Mouse (Mus musculus): ENCODE results near the gene Gm20075. TPM values are rescaled to one million over a fixed set of nuclear protein-coding genes. Genes with fewer than 3 reads are reported as not detected.
"Not testable (repeated sequence)": the region's sequence is repeated elsewhere in the genome, so short reads cannot be mapped to it uniquely, and the experiment has no call there.

The Gm20075 gene
- 10 to 100 TPM; 12.6 to 13.4 TPM for total RNA-seq (2021)

GRCm38 (mm10) chr13:96081276-96081675 lies at the start of gene Gm20075:
Gene Gm20075, minus strand, starts transcription at chr13:96081376.
- intact Hi-C loops (cut with DNase I); DNase-seq (ENCODE audit: low spot score): not testable (repeated sequence)

GRCm38 (mm10) chr13:96129081-96129480 lies 47.9 kb upstream of the Gm20075 start:
- no peak for DNase-seq (ENCODE audit: low spot score)
- intact Hi-C loops (cut with DNase I), result no loop called here

GRCm38 (mm10) chr13:96126669-96127068 lies 45.5 kb upstream of the Gm20075 start:
- intact Hi-C loops (cut with DNase I), result no loop called here
- no peak for DNase-seq (ENCODE audit: low spot score)

GRCm38 (mm10) chr13:96125011-96125410 lies 43.8 kb upstream of the Gm20075 start:
- intact Hi-C loops (cut with DNase I), result no loop called here
- DNase-seq (ENCODE audit: low spot score), result no peak

- intact Hi-C loops (cut with DNase I), result no loop called here
- DNase-seq (ENCODE audit: low spot score), result no peak
Observed at GRCm38 (mm10) chr13:96112711-96113110, 31.5 kb upstream of the Gm20075 start.

- no peak for DNase-seq (ENCODE audit: low spot score)
- intact Hi-C loops (cut with DNase I), result no loop called here
Observed at GRCm38 (mm10) chr13:96110767-96111166, 29.6 kb upstream of the Gm20075 start.

- intact Hi-C loops (cut with DNase I), result no loop called here
Observed at GRCm38 (mm10) chr13:96106367-96106766, 25.2 kb upstream of the Gm20075 start.

GRCm38 (mm10) chr13:96090929-96091328 lies 9.8 kb upstream of the Gm20075 start:
- DNase-seq (ENCODE audit: low spot score), result no peak
- intact Hi-C loops (cut with DNase I), result no loop called here

More at GRCm38 (mm10) chr13:96106367-96106766, 25.2 kb upstream of the Gm20075 start:
- DNase-seq (ENCODE audit: low spot score), result no peak

- DNase-seq (ENCODE audit: low spot score), result no peak
- intact Hi-C loops (cut with DNase I), result no loop called here
Observed at GRCm38 (mm10) chr13:96085581-96086302, 4.6 kb upstream of the Gm20075 start.

GRCm38 (mm10) chr13:96081754-96082153 lies 578 bp upstream of the Gm20075 start, which contains the start of gene Gm17190:
Gene Gm17190, plus strand, starts transcription at chr13:96082054.
- DNase-seq (ENCODE audit: low spot score); intact Hi-C loops (cut with DNase I): not testable (repeated sequence)

GRCm38 (mm10) chr13:96073555-96073954 lies 7.6 kb downstream of the Gm20075 start:
- DNase-seq (ENCODE audit: low spot score), result no peak
- intact Hi-C loops (cut with DNase I), result no loop called here

- DNase-seq (ENCODE audit: low spot score), result no peak
- intact Hi-C loops (cut with DNase I), result no loop called here
Observed at GRCm38 (mm10) chr13:96052755-96053154, 28.4 kb downstream of the Gm20075 start.

GRCm38 (mm10) chr13:96045396-96045795 lies 35.8 kb downstream of the Gm20075 start:
- DNase-seq (ENCODE audit: low spot score), result no peak
- intact Hi-C loops (cut with DNase I), result no loop called here

- intact Hi-C loops (cut with DNase I), result no loop called here
Observed at GRCm38 (mm10) chr13:96040275-96041042, 40.7 kb downstream of the Gm20075 start.

GRCm38 (mm10) chr13:96039536-96039935 lies 41.6 kb downstream of the Gm20075 start:
- DNase-seq (ENCODE audit: low spot score), result no peak
- intact Hi-C loops (cut with DNase I), result no loop called here

More at GRCm38 (mm10) chr13:96040275-96041042, 40.7 kb downstream of the Gm20075 start:
- no peak for DNase-seq (ENCODE audit: low spot score)

GRCm38 (mm10) chr13:96030368-96031223 lies 50.6 kb downstream of the Gm20075 start:
- intact Hi-C loops (cut with DNase I), result loop anchor here (2.0 kb wide), 2 partner anchors 344 to 564 kb away; no protein-coding TSS in a partner anchor
- no peak for DNase-seq (ENCODE audit: low spot score)
